Mouse (Mus musculus) CD4-positive, CD25-positive, alpha-beta regulatory T cell, adult 4 months (primary cell): Measurements from ENCODE around the gene Klf5. TPM values are rescaled to one million over a fixed set of nuclear protein-coding genes. Genes with fewer than 3 reads are reported as not detected.

Source experiments
- ATAC-seq: one replicate; pipeline ENCODE4 v1.8.0; 2017
- polyA plus RNA-seq, 2 experiments: library from polyadenylated mRNA; unstranded; fragments of 100-300 nt; shearing (Covaris generic); gene quantifications; one replicate each; pipeline ENCODE4 v1.2.1; 2017

The Klf5 gene
- under 1 TPM in 1 of 2 experiments, not detected in 1; 0.11 TPM for polyA plus RNA-seq

GRCm38 (mm10) chr14:99298385-99299021, at the start of gene Klf5:
Klf5 (plus strand) TSS chr14:99298691.
- ATAC-seq = peak; percentile 95

DNA sequence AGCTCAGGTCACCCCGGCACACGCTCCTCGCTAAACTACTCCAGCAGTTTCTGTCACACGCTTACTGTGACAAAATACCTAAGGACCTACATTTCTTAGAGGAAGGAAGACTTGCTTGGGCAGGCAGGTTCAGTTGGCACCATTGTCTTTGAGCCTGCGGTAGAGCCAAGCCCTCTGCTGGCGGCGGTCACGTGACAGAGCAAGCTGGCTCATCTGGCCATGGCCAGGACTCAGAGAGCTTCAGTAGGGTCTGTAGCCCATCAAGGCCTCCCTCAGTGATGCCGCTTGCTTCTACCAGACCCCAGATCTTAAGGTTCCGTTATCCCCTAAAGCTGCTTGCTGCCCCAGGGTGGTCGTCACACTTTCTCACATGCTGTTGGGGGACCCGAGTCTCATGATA, 36.5 kb upstream of the Klf5 start:
- no peak for ATAC-seq

DNA sequence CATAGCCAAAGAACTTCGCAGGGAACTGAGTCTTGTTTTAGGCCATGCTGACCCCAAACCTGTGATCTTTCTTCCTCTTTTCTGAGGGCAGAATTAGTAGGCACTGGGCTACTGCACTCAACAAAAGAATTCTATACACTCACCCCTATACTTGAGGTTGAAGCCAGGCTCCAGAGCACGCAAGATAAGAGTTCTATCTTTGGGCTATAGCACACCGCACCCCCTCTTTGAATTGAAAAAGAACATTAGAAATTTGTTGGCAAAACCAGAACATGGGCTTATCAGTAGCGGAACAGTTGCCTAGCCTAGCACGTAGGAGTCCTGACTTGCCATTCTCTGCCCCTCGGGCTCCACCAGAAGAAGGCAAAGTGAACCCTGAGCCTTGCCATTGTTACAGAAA, 34.7 kb upstream of the Klf5 start:
- ATAC-seq = no peak

- ATAC-seq = no peak
These were observed 32.7 kb upstream of the Klf5 start for GRCm38 (mm10) chr14:99265791-99266190.

GRCm38 (mm10) chr14:99266749-99267148, 31.7 kb upstream of the Klf5 start:
- ATAC-seq = no peak

- ATAC-seq = no peak
These were observed 24.4 kb upstream of the Klf5 start for GRCm38 (mm10) chr14:99274056-99274455.

GRCm38 (mm10) chr14:99275827-99276226, 22.7 kb upstream of the Klf5 start:
- no peak for ATAC-seq

GRCm38 (mm10) chr14:99278312-99278711, 20.2 kb upstream of the Klf5 start:
- ATAC-seq = no peak

DNA sequence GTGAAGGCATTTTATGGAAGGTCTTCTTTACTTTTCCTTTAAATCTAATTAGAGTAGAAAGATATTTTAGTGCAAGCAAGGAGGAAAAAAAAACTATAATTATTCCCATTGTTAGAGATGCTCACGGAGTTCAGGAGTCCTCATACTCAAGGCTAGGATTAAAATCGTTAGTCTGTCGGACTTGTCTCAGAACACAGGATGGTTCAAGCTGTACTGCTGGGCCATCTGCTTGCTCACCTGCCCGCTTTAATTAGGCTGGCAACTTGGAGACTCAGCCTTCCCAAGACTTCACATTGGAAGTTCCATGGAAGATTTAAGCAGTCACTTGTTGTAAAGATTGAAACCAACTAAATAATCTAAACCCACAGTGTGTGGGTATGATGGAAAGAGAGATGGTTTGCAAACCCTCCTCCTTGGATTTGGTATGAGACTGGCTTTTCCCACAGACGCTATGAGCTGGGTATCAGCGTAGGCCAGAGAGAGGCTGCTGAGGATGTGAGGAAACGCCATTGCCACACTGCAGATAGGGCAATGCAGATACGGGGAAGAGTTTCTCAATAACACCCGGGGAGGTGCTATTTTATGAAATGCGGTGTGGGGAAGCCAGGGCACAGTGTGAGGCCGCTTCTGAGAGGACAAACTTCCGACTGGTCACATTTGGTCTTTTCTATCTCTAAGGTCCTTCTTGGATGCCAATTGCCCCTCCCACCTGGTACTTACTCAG, 19.6 kb upstream of the Klf5 start:
- ATAC-seq = no peak

DNA sequence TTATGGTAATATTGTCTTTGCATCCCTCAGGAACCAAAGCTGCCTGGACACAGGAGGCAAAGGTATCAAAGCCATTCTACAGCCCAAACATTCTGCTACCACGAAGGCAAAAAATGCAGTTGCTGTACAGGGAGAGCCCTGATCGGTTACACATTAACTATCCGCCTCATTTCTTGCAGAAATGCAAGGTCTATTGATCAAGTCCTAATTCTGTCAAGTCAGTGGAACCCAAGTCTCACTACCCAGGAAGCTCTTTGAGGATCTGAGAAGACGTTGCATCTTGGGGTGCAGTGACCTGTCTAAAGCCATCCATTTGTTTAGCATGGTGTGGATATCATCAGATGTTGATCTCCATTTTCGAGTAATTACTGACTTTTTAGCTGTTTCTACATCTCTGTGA, 18.1 kb upstream of the Klf5 start:
- ATAC-seq = no peak

GRCm38 (mm10) chr14:99280825-99281433, 17.6 kb upstream of the Klf5 start:
- no peak for ATAC-seq

- ATAC-seq = no peak
These were observed 13.0 kb upstream of the Klf5 start for GRCm38 (mm10) chr14:99285486-99285885.

DNA sequence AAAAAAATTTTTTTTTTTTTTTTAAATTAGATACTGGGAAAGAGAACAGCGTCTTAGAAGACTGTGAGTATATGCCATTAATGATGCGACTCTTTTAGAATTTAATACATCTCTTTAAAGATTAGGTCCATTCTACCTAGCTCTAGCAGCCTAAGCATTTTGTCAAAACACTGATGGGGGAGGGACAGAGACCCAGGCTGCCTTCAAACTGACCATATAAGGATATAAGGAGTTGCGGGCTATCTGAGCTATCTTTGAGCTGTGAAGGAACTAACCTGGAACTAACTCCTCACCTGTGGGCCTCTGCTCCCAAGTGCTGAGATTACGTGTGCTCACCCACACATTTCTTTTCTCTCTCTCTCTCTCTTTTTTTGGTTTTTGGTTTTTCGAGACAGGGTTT, 6.3 kb upstream of the Klf5 start:
- ATAC-seq = no peak

GRCm38 (mm10) chr14:99294424-99294823, 4.1 kb upstream of the Klf5 start:
- ATAC-seq = no peak

DNA sequence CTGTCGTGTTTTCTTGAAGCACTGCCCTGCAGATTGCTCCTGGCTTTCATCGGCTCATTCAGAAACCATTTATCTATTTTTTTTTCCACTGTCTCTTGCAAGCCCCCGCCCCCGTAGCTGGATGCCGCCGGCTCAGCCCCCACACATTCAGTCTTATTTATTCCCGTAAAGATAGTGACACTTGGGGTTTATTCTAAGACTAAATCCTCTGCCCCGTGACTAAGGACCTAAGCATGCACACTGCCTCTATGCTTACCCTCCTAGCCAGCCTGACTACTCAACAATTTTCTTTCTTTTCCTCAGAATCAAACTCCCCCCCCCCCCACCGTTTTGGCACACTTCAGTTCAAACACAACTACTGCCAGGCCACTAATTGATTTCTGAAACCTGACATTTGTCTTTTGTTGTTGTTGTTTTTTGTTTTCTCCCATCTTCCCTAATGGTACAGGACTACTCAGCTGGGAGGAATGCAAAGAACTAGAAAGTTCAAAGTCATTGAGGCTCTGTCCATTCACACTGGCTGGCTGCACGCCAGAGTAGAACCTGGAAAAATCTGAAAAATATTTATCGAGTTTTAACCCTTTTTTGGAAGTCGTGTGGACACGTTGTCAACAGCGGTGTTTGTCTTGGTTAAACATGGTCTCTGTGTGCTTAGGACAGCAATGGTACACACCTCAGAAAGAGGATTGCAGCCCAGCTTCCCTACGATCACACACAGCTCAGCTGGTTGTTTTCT, 2.7 kb upstream of the Klf5 start:
- ATAC-seq = no peak

- no peak for ATAC-seq
These were observed 561 bp downstream of the Klf5 start for GRCm38 (mm10) chr14:99299022-99299481.

DNA sequence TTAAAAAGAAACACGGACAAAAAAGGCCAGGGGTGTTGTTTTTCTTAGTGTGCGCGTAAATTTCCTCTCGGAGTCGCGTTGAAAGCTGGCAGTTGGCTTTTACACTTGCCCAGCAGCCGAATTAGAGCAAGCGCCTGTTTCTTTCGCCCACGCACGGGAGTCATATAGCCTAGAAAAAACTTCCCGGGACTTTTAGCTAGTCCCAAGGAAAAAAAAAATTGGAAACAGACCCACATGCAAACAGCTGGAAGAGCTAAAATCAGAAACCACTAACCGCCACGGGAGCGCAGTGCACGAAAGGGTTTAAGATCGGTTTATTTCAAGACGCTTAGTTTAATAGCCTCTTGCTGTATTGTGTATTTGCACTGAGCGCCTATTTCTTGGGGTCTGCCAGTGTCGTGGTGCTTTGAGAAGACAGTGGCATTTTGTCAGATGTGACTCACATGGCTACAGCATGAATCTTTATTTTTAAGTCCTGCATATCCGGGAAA, 1.3 kb downstream of the Klf5 start:
- ATAC-seq = no peak

- ATAC-seq = no peak
These were observed 3.0 kb downstream of the Klf5 start for GRCm38 (mm10) chr14:99301472-99301871.

GRCm38 (mm10) chr14:99304387-99304786, 5.9 kb downstream of the Klf5 start:
- ATAC-seq = no peak

DNA sequence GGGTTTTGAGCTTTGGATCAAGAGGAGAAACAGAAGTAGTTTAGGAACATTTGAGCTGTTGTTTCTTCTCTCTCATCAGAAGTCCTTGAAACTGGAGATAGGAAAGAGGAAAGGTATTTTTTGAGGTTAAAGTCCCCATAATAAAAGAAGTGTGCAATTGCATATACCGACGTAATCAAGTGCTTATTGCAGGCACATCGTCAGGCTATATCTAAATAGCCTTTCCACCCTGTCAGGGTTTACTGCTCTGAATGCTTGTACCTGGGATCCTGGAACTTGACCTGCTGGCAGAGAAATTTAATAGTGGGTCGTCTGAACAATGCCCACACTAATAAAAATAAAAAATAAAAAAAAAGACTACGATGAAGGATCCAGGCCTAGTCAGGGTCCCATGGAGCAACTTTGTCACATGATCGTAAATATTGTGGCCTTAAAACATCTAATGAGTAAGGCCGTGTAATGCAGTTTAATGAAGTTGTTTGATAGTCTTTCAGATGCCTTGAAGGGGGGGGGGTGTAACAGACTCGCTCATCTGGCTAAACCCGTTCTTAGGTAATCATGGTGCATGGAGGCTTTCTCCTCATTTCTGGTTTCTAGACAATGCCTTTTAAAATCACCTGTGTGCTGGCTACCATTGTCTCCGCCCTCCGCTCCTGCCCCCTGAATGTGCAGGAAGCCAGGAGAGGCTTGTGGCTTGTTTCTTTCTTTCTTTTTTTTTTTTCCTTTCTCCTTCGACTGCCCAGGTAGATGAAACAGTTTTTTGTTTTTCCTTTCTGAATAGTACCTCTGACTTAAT, 6.7 kb downstream of the Klf5 start:
- no peak for ATAC-seq

DNA sequence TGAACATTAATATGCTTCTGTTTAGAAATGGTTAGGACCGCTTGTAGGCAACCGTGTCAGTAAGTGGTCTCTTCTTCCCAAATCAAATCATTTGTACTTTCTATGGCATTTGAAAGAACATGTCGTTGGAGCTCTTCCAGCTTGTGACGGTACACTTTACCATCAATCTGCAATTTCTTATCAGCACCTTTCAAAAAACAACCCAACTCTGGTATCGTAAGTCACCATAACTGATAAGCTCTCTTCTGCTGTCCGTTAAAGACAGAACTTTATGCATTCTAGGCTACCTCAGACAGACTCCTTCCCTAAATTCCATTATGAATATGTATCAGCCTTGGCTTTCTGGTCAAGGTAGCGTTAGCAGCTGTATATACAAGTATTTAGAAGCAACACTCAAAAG, 7.9 kb downstream of the Klf5 start:
- ATAC-seq = no peak

GRCm38 (mm10) chr14:99309606-99310005, 11.1 kb downstream of the Klf5 start:
- ATAC-seq = no peak
